Mouse (Mus musculus) thymus, adult 2 months (tissue): ENCODE data around the gene Gna11. TPM values are rescaled to one million over a fixed set of nuclear protein-coding genes. Genes with fewer than 3 reads are reported as not detected.

Experiments used
- DNase-seq: peaks from one replicate; pipeline ENCODE4 v3.0.0; 2021
- H3K27ac ChIP-seq: fragments of 200-500 bp; 2 replicates; pipeline ENCODE4 v1.5.1; 2012; ENCODE audit warnings: low read length, control low read depth; ENCODE audit not compliant: control insufficient read depth, insufficient read depth
- H3K27me3 ChIP-seq: fragments of 200-500 bp; 2 replicates; pipeline ENCODE4 v1.6.1; 2012; ENCODE audit warnings: mild to moderate bottlenecking, low read length, moderate library complexity, mixed read lengths; ENCODE audit not compliant: control insufficient read depth, insufficient read depth
- H3K36me3 ChIP-seq: fragments of 200-500 bp; 2 replicates; pipeline ENCODE4 v1.6.1; 2012; ENCODE audit warnings: mild to moderate bottlenecking, low read length, moderate library complexity; ENCODE audit not compliant: control insufficient read depth, insufficient read depth
- H3K4me1 ChIP-seq: fragments of 200-500 bp; replicated peaks from 2 replicates; pipeline ENCODE4 v1.6.1; 2012; ENCODE audit warnings: low read length; ENCODE audit not compliant: control insufficient read depth, insufficient read depth
- H3K4me3 ChIP-seq: fragments of 200-500 bp; 2 replicates; pipeline ENCODE4 v1.5.1; 2012; ENCODE audit warnings: mild to moderate bottlenecking, low read length, control low read depth, moderate library complexity; ENCODE audit not compliant: control insufficient read depth, insufficient read depth
- CTCF ChIP-seq: fragments of 200-500 bp; IDR thresholded peaks from 2 replicates; pipeline ENCODE4 v1.5.1; 2012; ENCODE audit warnings: mild to moderate bottlenecking, control low read depth, low read length, moderate library complexity, borderline replicate concordance; ENCODE audit not compliant: control insufficient read depth, poor library complexity, insufficient read depth; ENCODE audit errors: extremely low read depth
- POLR2A ChIP-seq: fragments of 200-500 bp; IDR thresholded peaks from 2 replicates; pipeline ENCODE4 v1.6.1; 2012; ENCODE audit warnings: mild to moderate bottlenecking, low read length, control low read depth, moderate library complexity; ENCODE audit not compliant: control insufficient read depth, poor library complexity, insufficient read depth; ENCODE audit errors: extremely low read depth
- WGBS: fragments of 180-500 bp; shearing (Covaris S2); methylation state at CpG from one replicate; pipeline ENCODE4 v1.1.7; 2018; 5-methylcytosine and 5-hydroxymethylcytosine counted together
- polyA plus RNA-seq: library from polyadenylated mRNA; depleted of rRNA; stranded (reverse); fragments of >200 nt; gene quantifications from 2 replicates; pipeline ENCODE4 v1.2.3, GENCODE M21; 2012

Gna11 gene
- polyA plus RNA-seq, 1 experiment: 81.0 TPM

DNA sequence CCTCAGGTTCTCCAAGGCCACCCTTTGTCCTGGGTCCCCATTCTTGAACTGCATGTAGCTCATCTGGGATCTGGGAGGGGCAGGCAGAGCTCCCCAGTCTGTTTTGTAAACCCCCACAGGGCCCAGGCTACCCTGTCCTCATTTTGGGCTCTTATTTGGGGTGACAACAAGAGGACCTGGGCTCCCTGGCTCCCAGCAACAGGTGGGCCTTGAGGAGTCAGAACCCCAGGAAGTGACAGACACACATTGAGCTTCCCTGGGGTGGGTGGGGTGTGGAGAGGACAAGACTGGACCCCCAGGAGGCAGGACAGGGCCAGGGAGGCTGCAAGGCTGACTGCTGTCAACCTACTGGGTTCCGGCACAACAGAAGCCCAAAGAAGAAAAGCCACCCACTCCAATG lies 1.4 kb downstream of the Gna11 start:
- WGBS: 82% methylated on average over 1 of the region's 1 CpGs
- DNase-seq: peak; percentile 18
- TF ChIP-seq POLR2A: no peak
- no peak for TF ChIP-seq CTCF
- Histone ChIP-seq H3K36me3 (no peaks in the 10 kb centered on the region), H3K4me1 (peaks cover 33% of the 10 kb centered on the region), H3K27me3 (no peaks in the 10 kb centered on the region), H3K27ac (no peak overlapping the region), H3K4me3 (peak overlapping the region; percentile 84; the same call in 1 of the 2 replicates)

DNA sequence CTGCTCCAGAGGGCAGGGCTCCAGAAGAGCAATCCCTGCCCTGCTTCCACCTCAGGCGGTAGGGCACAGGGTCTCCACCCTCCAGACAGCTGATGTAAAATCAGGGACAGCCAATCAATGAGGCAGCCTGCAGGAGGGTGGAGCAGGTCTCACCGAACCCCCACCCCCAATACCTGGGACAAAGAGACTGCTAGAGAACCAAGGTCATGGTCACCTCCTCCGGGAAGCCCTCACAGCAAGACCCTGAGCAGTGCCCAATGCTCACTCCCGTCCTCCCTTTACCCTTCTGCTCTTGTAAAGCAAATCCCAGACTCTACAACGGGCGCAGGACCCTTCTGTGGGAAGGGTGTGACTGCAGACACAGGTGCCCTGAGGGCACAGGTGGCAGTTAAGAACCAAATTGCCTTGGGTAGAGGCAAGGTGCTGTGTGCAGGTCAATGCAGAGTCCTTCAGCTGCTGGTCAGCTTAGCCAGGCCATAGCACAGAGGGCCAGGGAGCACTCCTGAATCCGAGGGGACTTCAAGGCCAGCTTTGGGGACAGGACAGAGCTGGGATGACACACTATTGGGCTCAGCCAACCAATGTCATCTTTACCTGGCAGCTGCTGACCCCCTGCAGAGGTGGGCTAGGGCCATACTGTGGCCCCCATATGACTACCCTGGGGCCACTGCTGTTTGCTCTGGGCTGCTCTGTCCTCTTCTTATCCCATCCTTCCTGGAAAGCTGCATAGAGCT lies 2.1 kb downstream of the Gna11 start:
- Histone ChIP-seq H3K36me3 (no peaks in the 10 kb centered on the region), H3K4me3 (no peak overlapping the region), H3K27ac (no peak overlapping the region), H3K4me1 (peaks cover 39% of the 10 kb centered on the region), H3K27me3 (no peaks in the 10 kb centered on the region)
- WGBS: 90% methylated on average over 7 of the region's 7 CpGs
- TF ChIP-seq POLR2A: no peak
- TF ChIP-seq CTCF: no peak
- DNase-seq: no peak

DNA sequence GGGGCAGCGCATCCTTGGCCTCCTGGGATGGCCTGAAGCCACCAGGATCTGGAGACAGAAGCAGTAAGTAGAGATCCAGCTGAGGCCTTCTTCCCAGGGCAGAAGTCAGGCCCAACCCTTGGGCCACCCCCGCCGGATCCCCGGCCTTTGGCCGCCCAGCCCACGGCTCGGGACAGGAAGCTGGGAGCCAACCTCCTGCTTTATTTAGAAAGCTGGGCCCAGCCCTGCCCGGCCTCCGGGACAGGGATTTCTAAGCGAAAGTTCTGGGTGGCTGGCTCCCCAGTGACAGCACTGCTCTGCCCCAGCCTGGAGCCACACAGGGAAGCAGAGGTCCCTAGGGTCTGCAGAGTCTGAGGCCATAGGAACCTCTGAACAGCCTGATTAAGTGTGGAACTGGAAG lies 3.2 kb downstream of the Gna11 start:
- DNase-seq: no peak
- TF ChIP-seq POLR2A (no peak), CTCF (no peak)
- Histone ChIP-seq H3K4me1 (peaks cover 44% of the 10 kb centered on the region), H3K36me3 (no peaks in the 10 kb centered on the region), H3K27me3 (no peaks in the 10 kb centered on the region), H3K4me3 (no peak overlapping the region), H3K27ac (no peak overlapping the region)
- 86% methylated on average over 10 of the region's 10 CpGs for WGBS

DNA sequence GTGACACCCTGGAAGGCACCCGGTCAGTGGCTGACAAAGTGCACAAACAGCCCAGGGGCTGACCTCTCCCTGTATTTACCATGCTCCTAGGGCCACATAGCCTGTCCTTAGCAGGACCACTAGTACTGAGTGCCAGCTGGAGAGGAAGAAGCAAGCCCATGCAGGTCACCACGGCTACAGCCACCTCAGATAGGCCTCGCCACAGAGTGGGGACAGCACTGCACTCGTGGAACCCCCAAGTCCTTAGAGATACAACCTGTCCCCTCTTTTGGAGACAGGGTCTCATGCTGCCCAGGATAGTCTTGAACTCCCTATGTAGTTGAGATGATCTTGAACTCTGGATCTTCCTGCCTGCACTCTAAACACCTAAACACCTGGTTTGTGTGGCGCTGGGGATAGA lies 3.6 kb downstream of the Gna11 start:
- Histone ChIP-seq H3K27ac (no peak overlapping the region), H3K4me3 (no peak overlapping the region), H3K36me3 (no peaks in the 10 kb centered on the region), H3K27me3 (no peaks in the 10 kb centered on the region), H3K4me1 (peaks cover 44% of the 10 kb centered on the region)
- WGBS: 75% methylated on average over 5 of the region's 5 CpGs
- DNase-seq: no peak
- no peak for TF ChIP-seq POLR2A
- TF ChIP-seq CTCF: no peak

DNA sequence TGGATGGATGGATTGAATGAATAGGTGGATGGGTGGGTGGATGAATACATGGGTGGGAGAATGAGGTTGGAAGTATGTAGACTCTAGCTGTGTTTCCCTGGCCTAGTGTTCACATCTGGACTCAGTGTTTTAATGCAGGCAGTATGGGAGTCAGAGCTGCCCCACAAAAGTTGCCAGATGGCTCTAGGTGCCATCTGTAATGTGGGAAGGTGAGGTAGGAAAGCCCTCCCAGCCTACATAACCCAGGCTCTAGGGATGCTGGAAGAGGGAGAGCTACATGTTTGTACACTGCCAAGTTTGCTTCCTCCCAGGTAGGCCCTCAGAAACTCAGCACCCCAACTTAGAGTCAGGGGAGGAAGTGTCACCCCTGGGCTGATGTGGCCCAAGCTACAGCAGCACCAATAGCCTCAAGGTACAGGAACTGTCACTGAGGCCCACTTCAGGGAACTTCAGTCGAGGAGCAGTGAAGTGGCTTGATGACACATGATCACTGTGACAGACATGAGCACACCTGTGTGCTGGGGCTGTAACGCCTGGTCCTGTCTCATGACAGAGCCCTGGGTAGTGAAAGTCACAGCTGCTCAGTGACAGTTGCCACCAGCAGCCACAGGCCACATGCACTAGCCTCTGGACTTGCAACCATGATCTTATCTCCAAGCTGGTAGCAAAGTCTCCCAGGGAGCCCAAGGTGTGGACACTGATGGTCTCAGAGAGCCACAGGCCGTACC lies 6.5 kb downstream of the Gna11 start:
- Histone ChIP-seq H3K36me3 (no peaks in the 10 kb centered on the region), H3K27ac (no peak overlapping the region), H3K27me3 (no peaks in the 10 kb centered on the region), H3K4me1 (peaks cover 34% of the 10 kb centered on the region), H3K4me3 (no peak overlapping the region)
- no peak for TF ChIP-seq POLR2A
- TF ChIP-seq CTCF: no peak
- DNase-seq: no peak
- WGBS: 40% methylated on average over 3 of the region's 3 CpGs

DNA sequence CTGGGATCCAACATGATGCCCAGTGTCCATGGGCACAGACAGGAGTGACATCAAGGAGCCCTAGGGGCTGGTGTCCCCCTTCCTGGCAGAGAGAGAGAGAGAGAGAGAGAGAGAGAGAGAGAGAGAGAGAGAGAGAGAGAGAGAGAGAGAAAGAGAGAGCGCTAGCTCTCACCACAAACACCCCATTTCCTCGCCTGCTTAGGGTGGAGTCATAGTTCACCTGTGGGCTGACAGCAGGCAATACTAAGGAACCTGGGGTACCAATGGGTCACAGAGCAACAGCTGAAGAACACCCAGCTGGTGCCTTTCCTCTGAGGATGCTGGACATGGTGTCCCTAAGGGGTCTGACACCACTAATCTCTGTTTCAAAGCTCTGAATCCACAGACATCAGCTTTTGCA lies 7.6 kb downstream of the Gna11 start:
- TF ChIP-seq POLR2A (no peak), CTCF (no peak)
- Histone ChIP-seq H3K27ac (no peak overlapping the region), H3K27me3 (no peaks in the 10 kb centered on the region), H3K36me3 (no peaks in the 10 kb centered on the region), H3K4me3 (no peak overlapping the region), H3K4me1 (peaks cover 23% of the 10 kb centered on the region)
- DNase-seq: no peak
- 52% methylated on average over 2 of the region's 2 CpGs for WGBS
